Mouse (Mus musculus) mesoderm, embryonic 11.5 days (tissue): ENCODE measurements around the gene Th.
A peak's percentile ranks its signal among the peaks of the same experiment; 100 is the strongest.

Experiments used
- DNase-seq: peaks from one replicate; pipeline ENCODE4 v3.0.0-alpha.2; 2012; ENCODE audit warnings: low read depth, low spot score

Th gene

DNA sequence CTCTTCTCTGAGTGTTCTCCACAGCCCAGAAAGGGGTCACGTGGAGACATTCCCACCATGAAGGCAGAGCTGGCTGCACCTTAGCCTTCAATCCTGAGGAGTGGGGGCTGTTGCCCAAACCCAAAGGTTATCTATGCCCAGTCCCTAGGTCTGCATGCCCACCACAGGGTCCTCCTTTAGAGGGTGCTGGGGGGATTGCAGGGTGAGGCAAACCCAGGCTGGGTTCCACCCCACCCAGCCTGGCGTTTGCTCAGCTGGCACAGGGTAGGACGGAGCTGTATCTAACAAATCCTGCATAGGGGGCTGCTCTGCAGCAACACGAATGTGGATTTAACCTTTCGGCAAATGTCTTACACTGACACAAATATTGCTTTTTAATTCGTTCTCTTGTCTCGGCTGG lies 29.2 kb downstream of the Th start:
- no peak for DNase-seq

DNA sequence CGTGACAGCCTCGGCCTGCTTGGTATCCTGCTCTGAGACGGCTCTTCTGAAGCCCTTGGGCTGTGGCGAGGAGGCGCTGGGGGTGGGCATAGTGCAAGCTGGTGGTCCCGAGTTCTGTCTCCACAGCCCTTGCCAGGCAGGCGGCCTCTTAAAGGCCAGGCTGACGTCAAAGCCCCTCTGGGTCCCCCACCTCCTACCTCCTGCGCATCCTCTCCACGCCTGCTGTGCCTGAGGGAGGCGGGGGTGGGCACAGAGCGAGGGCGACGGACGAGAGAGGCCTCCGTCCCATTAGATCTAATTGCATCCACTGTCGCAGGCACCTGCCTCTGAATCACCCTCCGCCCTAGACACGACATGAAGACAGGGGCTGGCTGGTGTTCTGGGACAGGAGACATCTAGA lies 31.1 kb downstream of the Th start:
- no peak for DNase-seq

DNA sequence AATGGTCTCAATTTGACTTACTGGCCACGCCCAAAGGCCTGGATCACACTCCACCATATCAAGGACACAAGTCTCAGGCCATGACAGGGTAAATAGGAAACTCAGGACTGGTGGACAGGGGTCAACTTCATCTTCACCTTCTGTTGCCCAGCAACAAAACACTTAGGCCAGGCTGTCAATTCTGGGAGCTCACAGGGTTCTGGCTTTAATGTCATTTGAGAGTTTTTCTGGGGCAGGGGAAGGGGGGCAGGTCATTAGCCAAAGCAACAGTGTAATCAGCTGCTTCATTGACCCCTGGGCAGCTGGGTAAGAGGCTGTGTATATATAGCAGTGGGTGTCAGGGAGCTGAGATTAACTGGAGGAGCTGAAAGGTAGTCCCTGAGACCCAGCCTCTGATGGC lies 33.5 kb downstream of the Th start:
- peak; percentile 34 for DNase-seq

GRCm38 (mm10) chr7:142895901-142896665 lies 34.8 kb downstream of the Th start:
- no peak for DNase-seq

DNA sequence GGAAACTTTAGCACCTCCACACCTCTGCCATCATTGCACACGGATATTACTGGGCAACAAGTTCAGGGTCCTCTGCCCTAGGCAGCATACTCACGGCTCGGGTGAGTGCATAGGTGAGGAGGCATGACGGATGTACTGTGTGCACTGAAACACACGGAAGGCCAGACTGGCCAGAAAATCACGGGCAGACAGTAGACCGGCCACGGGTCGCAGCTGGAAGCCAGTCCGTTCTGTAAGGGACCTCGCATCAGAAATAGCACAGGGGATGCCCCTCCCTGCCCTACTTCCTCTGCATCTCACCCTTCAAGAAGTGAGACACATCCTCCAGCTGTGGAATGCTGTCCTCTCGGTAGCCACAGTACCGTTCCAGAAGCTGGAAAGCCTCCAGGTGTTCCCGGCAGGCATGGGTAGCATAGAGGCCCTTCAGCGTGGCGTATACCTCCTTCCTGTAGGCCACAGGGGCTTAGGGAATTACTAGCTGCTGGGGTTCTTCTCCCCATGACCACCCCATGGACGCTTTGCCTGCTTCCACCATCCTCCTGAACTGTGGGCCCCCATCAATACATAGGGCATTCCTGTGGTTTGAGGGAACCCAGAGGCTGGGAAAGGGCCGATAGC lies 35.6 kb downstream of the Th start:
- DNase-seq: no peak

DNA sequence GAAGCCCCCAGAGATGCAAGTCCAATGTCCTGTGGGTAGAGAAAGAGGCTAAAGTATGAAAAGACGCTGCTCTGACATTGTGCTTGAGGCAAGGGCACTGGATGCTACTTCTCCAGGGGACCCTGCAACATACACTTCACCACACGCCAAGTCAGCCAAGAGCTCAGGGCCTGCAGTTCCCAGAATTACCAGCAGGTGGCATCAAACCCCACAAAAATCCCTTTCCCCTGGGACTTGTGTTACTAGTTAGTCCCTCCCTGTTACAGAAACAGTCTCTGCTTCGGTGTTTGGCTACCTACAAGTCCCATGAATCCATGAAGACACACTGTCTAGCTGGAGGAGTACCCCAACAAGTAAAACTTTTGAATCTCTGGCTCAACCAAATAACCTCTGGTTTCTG lies 36.3 kb downstream of the Th start:
- DNase-seq: peak; percentile 90

- DNase-seq: no peak
Measured at GRCm38 (mm10) chr7:142893721-142894639, 36.9 kb downstream of the Th start.

- no peak for DNase-seq
Measured at GRCm38 (mm10) chr7:142893296-142893695, 37.6 kb downstream of the Th start.

- DNase-seq: peak; percentile 23
Measured at GRCm38 (mm10) chr7:142869419-142870163, 61.3 kb downstream of the Th start.

DNA sequence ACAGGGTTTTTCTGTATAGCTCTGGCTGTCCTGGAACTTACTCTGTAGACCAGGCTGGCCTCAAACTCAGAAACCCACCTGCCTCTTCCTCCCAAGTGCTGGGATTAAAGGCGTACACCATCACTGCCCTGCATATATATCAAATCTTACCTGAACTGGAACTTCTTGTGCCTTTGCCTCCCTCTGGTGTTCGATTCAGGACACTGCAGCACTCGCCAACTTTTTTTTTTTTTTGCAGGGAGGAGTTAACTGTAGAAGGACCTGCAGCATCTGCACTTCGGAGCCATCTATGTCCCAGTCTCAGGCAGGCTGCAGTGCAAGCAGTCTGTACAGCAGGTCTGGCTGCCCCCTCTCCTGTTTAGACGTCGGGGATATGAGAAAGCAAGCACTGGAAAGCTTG lies 80.2 kb downstream of the Th start:
- DNase-seq: peak; percentile 57
